Mouse (Mus musculus): ENCODE measurements around the gene Jade1. TPM values are rescaled to one million over a fixed set of nuclear protein-coding genes. Genes with fewer than 3 reads are reported as not detected.
A peak's percentile ranks its signal among the peaks of the same experiment; 100 is the strongest.

The Jade1 gene
- total RNA-seq (2015) (23.4 and 26.5 TPM in 2 replicates), total RNA-seq (2017) (17.7 and 20.4 TPM in 2 replicates)

- ATAC-seq (ENCODE audit: poor library complexity, severe bottlenecking), result no peak
These were observed at the start of gene Jade1 for GRCm38 (mm10) chr3:41555491-41556381. Gene Jade1, plus strand, starts transcription at chr3:41555731.

GRCm38 (mm10) chr3:41509441-41509840 lies 46.1 kb upstream of the Jade1 start:
- peak; percentile 38; the same call in 1 of the 2 replicates for ATAC-seq (ENCODE audit: poor library complexity, severe bottlenecking)

- ATAC-seq (ENCODE audit: poor library complexity, severe bottlenecking), result no peak
These were observed 45.3 kb upstream of the Jade1 start for GRCm38 (mm10) chr3:41510191-41510590.

GRCm38 (mm10) chr3:41510750-41511149 lies 44.8 kb upstream of the Jade1 start:
- ATAC-seq (ENCODE audit: poor library complexity, severe bottlenecking), result no peak

- ATAC-seq (ENCODE audit: poor library complexity, severe bottlenecking), result no peak
These were observed 41.5 kb upstream of the Jade1 start for GRCm38 (mm10) chr3:41514003-41514402.

- no peak for ATAC-seq (ENCODE audit: poor library complexity, severe bottlenecking)
These were observed 40.7 kb upstream of the Jade1 start for GRCm38 (mm10) chr3:41514683-41515305.

GRCm38 (mm10) chr3:41516961-41517518 lies 38.5 kb upstream of the Jade1 start:
- no peak for ATAC-seq (ENCODE audit: poor library complexity, severe bottlenecking)

GRCm38 (mm10) chr3:41520925-41521324 lies 34.6 kb upstream of the Jade1 start:
- no peak for ATAC-seq (ENCODE audit: poor library complexity, severe bottlenecking)

- ATAC-seq (ENCODE audit: poor library complexity, severe bottlenecking), result no peak
These were observed 33.8 kb upstream of the Jade1 start for GRCm38 (mm10) chr3:41521733-41522132.

GRCm38 (mm10) chr3:41522226-41523005 lies 33.1 kb upstream of the Jade1 start:
- peak; percentile 24; the same call in 1 of the 2 replicates for ATAC-seq (ENCODE audit: poor library complexity, severe bottlenecking)

GRCm38 (mm10) chr3:41523006-41523375 lies 32.5 kb upstream of the Jade1 start:
- no peak for ATAC-seq (ENCODE audit: poor library complexity, severe bottlenecking)

GRCm38 (mm10) chr3:41523460-41523859 lies 32.1 kb upstream of the Jade1 start:
- no peak for ATAC-seq (ENCODE audit: poor library complexity, severe bottlenecking)

GRCm38 (mm10) chr3:41528291-41528969 lies 27.1 kb upstream of the Jade1 start:
- peak; percentile 62 for ATAC-seq (ENCODE audit: poor library complexity, severe bottlenecking)

GRCm38 (mm10) chr3:41530156-41530555 lies 25.4 kb upstream of the Jade1 start:
- no peak for ATAC-seq (ENCODE audit: poor library complexity, severe bottlenecking)

GRCm38 (mm10) chr3:41531541-41531940 lies 24.0 kb upstream of the Jade1 start:
- ATAC-seq (ENCODE audit: poor library complexity, severe bottlenecking), result no peak

GRCm38 (mm10) chr3:41532109-41532508 lies 23.4 kb upstream of the Jade1 start:
- no peak for ATAC-seq (ENCODE audit: poor library complexity, severe bottlenecking)

GRCm38 (mm10) chr3:41533660-41534059 lies 21.9 kb upstream of the Jade1 start:
- ATAC-seq (ENCODE audit: poor library complexity, severe bottlenecking), result no peak

- ATAC-seq (ENCODE audit: poor library complexity, severe bottlenecking), result no peak
These were observed 17.6 kb upstream of the Jade1 start for GRCm38 (mm10) chr3:41537957-41538356.

- peak; percentile 92 for ATAC-seq (ENCODE audit: poor library complexity, severe bottlenecking)
These were observed 14.2 kb upstream of the Jade1 start for GRCm38 (mm10) chr3:41541313-41541712.

- no peak for ATAC-seq (ENCODE audit: poor library complexity, severe bottlenecking)
These were observed 11.1 kb upstream of the Jade1 start for GRCm38 (mm10) chr3:41544451-41544850.
